14 mouse cellular contexts compared by ENCODE assay signal in genomic region chr12:102354126-102354984, GRCm38 (mm10).
DNase-seq lines count a peak whose midpoint lies in the region; ATAC-seq lines count a peak whose summit lies in the region.
"Had no signal": no experiment of that assay in that cellular context is flagged by ENCODE, and none has a peak within 500 bp of the region (broad histone marks: within the 10 kb centered on the region; RNA-seq: fewer than 3 reads in every experiment).

No protein-coding gene starts in this region.

- H3K36me3 ChIP-seq in liver, embryonic 12.5 days = peaks cover 37% of the 10 kb centered on the region
- no peaks in the 10 kb centered on the region for H3K36me3 ChIP-seq in neural tube, embryonic 15.5 days

- peaks cover 30% of the 10 kb centered on the region for H3K4me1 ChIP-seq in liver, embryonic 12.5 days
- no peaks in the 10 kb centered on the region for H3K4me1 ChIP-seq in neural tube, embryonic 15.5 days
- H3K4me1 ChIP-seq: embryonic facial prominence, embryonic 15.5 days had no signal

- no peak overlapping the region for H3K4me3 ChIP-seq in liver, embryonic 12.5 days
- H3K4me3 ChIP-seq in neural tube, embryonic 15.5 days (replicated peaks) = no peak overlapping the region
- H3K4me3 ChIP-seq: embryonic facial prominence, embryonic 15.5 days had no signal

- peak overlapping the region; percentile 36; the same call in 1 of the 2 replicates for H3K27ac ChIP-seq in liver, embryonic 12.5 days
- no peak overlapping the region for H3K27ac ChIP-seq in neural tube, embryonic 15.5 days (replicated peaks)
- H3K27ac ChIP-seq: embryonic facial prominence, embryonic 15.5 days had no signal

- intact Hi-C loops in left cerebral cortex, postnatal 36 days (cut with DNase I) = no loop called here

- peak; percentile 73 to 74 for DNase-seq in B cell, adult 2 months
- DNase-seq in MEL-GATA-1-ER (ENCODE audit: extremely low read depth, low read depth) = peak; percentile 97
- DNase-seq in embryo, embryonic 10.5 days (ENCODE audit: low spot score) = no peak
- DNase-seq in left cerebral cortex, postnatal 36 days (ENCODE audit: low spot score in 2 of 2) = no peak
- DNase-seq: cerebellum, postnatal 10 days; gastrocnemius, postnatal 36 days; kidney, postnatal 25 days; lung, adult 2 months had no signal

- no peaks in the 10 kb centered on the region for H3K9me3 ChIP-seq in liver, embryonic 12.5 days (replicated peaks)
- no peaks in the 10 kb centered on the region for H3K9me3 ChIP-seq in neural tube, embryonic 15.5 days (replicated peaks)
- H3K9me3 ChIP-seq: embryonic facial prominence, embryonic 15.5 days had no signal

- WGBS in liver, embryonic 12.5 days (ENCODE audit: insufficient replicate concordance) = 34% methylated on average over 10 of the region's 10 CpGs
- 84% methylated on average over 10 of the region's 10 CpGs for WGBS in neural tube, embryonic 15.5 days

- 0 out of 2 replicates have a peak overlapping the region, but pooled peaks have one; percentile 17 for H3K9ac ChIP-seq in liver, embryonic 12.5 days
- H3K9ac ChIP-seq in neural tube, embryonic 15.5 days (replicated peaks) = no peak overlapping the region
- H3K9ac ChIP-seq: embryonic facial prominence, embryonic 15.5 days had no signal

- H3K4me2 ChIP-seq in liver, embryonic 12.5 days = no peak overlapping the region
- H3K4me2 ChIP-seq in neural tube, embryonic 15.5 days = no peak overlapping the region
- H3K4me2 ChIP-seq: embryonic facial prominence, embryonic 15.5 days had no signal

- ATAC-seq in liver, embryonic 12.5 days = peak; percentile 69
- ATAC-seq in monocyte, adult 5-6 weeks (replicated peaks; ENCODE audit: insufficient number of reproducible peaks, low FRiP score, low TSS enrichment, poor library complexity, severe bottlenecking) = peak; percentile 66
- ATAC-seq in neural tube, embryonic 15.5 days (ENCODE audit: low FRiP score) = no peak
- ATAC-seq: forebrain, embryonic 16.5 days; inflammation-experienced regulatory T-cells, adult 6 months had no signal

- H3K27me3 ChIP-seq in liver, embryonic 12.5 days (replicated peaks) = no peaks in the 10 kb centered on the region
- H3K27me3 ChIP-seq in neural tube, embryonic 15.5 days (replicated peaks) = no peaks in the 10 kb centered on the region
- H3K27me3 ChIP-seq: embryonic facial prominence, embryonic 15.5 days had no signal

Comparison
In these comparisons a context has a peak if more than half of its experiments do, and no peak if none do; other contexts are left out.
1. DNase-seq: peak in B cell, adult 2 months (2 of 2) and MEL-GATA-1-ER (single experiment); none in embryo, embryonic 10.5 days (single experiment) and left cerebral cortex, postnatal 36 days (0 of 2).